Mouse (Mus musculus): ENCODE measurements around the gene Sik2.

Sik2 gene

DNA sequence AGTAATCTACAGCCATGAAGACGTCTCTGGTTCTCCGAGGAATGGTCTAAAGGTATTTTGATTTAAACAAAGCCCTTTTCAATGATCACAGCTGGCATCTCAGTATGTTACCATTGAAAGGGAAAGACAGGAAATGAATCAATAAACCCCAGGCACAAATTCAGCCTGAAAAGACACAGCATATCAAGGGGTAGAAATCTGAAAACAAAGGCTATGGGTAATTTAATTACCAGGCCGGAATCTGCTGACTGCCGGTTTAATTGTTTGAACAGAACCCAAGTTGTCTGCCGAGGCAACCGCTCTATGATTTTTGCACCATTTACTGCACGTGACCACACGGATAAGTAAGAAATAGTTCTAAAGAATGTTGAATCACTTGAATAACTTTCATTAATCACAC lies 22.8 kb downstream of the Sik2 start:
- DNase-seq (ENCODE audit: low read depth, low spot score) = no peak

DNA sequence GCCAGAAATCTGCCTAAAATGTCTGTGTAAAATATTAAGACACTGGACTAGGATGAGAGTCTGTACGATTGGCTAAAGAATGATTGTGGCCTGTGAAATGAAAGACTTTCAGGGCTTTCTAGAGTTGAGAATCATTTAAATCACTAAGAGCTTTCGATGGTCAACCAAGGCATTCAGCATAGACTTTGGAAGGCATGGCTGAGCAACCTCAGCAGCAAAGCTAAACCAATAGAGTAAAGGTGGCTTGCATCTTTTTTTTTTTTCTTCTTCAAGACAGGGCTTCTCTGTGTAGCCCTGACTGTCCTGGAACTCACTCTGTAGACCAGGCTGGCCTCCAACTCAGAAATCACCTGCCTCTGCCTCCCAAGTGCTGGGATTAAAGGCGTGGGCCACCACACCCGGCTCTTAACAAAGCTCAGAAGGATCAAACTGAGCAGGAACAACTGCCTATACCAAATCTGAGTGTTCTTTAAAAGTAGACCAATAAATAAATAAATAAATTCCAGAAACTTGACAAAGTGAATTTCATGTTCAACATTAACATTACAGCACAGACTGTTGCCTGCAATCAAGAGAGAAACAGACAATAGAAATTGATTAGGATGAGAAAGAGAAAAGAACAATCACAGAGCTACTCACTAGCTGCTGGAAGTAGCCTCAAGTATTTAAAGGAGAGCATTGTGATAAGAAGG lies 27.2 kb downstream of the Sik2 start:
- no peak for DNase-seq (ENCODE audit: low read depth, low spot score)

DNA sequence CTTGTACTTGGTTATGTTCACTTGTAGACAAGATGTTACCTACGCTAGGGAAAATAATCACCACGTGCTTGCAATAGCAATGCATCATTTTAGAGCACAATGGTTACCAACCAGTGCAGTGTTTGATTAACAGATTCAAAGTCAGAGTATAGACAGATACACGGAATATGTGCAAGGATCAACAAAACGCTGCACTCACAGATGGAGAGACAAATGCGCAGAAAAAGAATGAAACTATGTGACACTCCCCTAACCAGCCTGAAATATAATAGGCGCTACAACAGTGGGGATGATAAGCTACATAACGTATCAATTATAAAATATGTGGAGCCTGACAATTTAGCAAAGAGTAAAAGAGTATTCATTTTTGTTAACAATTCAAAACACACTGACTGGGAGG lies 34.2 kb downstream of the Sik2 start:
- no peak for DNase-seq (ENCODE audit: low read depth, low spot score)

- no peak for DNase-seq (ENCODE audit: low read depth, low spot score)
Observed at GRCm38 (mm10) chr9:50970413-50970812, 38.5 kb downstream of the Sik2 start.

- DNase-seq (ENCODE audit: low read depth, low spot score) = no peak
Observed at GRCm38 (mm10) chr9:50969266-50969665, 39.6 kb downstream of the Sik2 start.

GRCm38 (mm10) chr9:50966277-50966676 lies 42.6 kb downstream of the Sik2 start:
- no peak for DNase-seq (ENCODE audit: low read depth, low spot score)

DNA sequence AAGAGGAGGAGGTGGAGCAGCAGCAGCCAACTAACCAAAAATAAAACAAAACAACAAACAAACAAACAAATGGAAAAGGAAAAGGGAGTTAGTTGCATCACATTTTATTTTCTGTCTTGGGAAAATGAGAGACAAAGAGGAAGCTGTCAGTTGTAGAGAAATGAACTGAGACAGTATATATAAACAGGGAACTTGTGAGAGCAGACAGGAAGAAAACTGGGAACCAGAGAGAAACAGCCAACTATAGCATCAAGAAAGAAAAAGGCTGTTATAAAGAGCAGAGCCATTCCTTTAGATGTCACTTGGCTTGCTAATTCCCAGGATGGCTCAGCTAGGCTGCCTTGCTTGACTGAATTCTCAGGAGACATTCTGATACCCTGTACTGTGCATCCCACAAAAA lies 43.5 kb downstream of the Sik2 start:
- DNase-seq (ENCODE audit: low read depth, low spot score) = no peak

GRCm38 (mm10) chr9:50964911-50965310 lies 44.0 kb downstream of the Sik2 start:
- no peak for DNase-seq (ENCODE audit: low read depth, low spot score)

GRCm38 (mm10) chr9:50957956-50958489 lies 50.9 kb downstream of the Sik2 start:
- DNase-seq (ENCODE audit: low read depth, low spot score) = no peak

DNA sequence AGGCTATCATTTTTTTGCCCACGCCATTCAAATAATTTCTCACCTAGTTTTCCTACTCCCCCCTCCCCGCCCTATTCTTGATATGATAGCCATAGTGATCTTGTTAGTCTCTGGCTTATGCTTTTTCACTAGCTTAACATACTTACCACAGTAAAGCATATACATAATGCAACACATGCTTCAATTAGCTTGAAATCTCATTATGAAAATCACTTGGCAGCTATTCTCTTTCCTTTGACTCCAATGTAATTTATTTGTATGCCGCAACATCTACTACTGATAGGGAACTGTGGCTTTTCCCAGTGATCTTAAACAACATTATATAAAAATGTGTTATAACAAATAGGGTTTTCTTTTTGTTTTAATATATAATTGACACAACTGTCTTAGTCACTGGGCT lies 53.7 kb downstream of the Sik2 start:
- DNase-seq (ENCODE audit: low read depth, low spot score) = no peak

- no peak for DNase-seq (ENCODE audit: low read depth, low spot score)
Observed at GRCm38 (mm10) chr9:50948097-50948823, 60.6 kb downstream of the Sik2 start.

GRCm38 (mm10) chr9:50946338-50946737 lies 62.5 kb downstream of the Sik2 start:
- DNase-seq (ENCODE audit: low read depth, low spot score) = no peak

- DNase-seq (ENCODE audit: low read depth, low spot score) = no peak
Observed at GRCm38 (mm10) chr9:50944826-50945225, 64.0 kb downstream of the Sik2 start.

- no peak for DNase-seq (ENCODE audit: low read depth, low spot score)
Observed at GRCm38 (mm10) chr9:50942711-50943110, 66.2 kb downstream of the Sik2 start.

DNA sequence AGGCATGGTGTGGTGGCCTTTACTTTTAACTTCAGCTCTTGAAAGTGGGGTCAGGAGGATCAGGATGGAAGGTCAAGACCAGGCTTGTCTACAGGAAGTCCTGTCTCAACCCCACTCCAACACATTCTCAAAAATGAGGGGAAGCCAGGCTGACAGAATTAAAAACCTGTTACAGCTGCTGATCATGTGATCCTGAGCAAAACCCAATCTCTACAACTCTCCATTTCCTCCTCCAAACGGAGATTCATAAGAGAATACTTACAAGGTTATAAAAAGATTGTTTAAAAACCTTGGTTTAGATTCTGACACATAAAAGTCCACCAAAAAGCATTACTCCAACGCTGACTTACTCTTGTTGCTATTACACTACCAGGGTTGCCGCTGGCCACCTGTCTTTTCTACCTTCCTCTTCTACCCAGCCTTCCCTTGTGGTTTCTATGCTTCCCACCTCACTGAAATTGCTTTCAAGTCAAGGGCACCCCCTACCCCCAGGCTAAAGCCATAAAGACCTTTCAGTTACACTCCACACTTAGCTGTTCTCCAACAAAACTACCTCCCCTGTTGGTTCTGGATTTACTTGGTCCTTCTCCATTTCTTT lies 67.0 kb downstream of the Sik2 start:
- no peak for DNase-seq (ENCODE audit: low read depth, low spot score)

DNA sequence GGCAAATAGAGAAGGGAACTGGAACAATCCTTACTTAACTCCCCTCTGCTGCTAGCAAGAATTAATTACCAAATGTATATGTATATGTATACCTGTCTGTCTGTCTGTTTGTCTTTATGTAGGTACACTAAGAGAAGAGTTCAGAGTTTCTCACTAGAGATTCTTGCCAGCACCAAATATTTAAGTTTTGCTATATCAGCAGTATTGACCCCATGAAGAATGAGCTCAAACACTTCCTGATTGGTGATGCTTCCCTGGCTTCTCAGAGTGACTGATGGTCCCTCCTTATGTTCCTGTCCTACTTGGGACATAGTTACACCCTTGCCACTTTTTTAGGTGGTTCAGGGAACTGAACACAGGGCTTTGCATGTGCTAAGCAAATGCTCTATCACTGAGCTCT lies 78.9 kb downstream of the Sik2 start:
- no peak for DNase-seq (ENCODE audit: low read depth, low spot score)

- no peak for DNase-seq (ENCODE audit: low read depth, low spot score)
Observed at GRCm38 (mm10) chr9:50925801-50926200, 83.1 kb downstream of the Sik2 start.

DNA sequence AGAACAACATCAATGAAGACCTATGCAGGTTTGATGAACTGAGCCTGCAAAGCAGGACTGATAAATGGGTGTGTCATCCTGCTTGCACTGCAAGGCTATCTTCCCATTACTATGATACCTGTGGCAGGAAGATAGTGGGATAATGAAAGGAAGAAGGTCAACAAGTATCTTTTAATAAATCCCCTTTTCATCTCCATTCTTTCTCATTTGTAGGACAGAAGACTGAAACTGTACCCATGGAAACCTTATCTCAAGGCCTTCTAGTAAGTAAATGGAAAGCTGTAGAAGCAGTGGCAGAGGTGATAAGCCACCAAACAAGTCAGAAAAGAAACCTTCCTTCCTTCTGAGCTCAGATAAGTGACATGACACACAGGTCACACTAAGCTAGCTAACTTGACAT lies 84.4 kb downstream of the Sik2 start:
- no peak for DNase-seq (ENCODE audit: low read depth, low spot score)

DNA sequence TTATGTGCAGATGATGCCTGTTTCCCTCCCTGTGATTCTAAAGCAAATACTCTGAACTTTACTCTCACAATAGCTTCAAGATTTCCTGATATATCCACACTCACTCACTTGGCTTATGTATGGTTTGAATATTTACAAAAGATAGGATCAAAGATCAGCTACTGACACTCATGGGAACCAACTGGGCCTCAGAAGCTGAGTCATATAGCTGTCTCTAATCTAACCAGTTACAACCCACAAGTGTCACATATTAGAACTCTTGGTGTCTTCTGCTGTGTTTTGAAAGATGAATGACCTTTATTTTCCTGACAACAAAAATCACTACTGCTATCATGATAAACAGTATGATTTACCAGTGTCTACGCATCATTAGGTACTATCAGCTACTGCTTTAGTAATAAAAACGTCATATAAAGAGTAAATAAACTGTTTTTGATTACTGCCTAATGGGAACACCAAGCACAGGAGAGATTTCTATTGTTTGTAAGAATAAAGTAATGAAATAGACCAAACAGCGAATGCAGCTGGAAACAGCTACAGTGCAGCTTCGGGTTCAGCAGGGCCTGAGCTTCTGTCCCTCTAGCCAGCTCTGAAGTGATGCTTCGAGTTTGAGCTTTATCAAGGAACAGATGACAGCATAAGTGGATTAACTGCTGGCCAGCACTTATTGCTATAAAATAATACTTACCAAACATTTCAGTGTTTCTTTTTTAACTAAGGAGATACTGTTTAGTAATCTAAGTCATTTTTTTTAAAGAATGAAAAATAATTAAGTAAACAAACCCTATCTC lies 86.3 kb downstream of the Sik2 start:
- no peak for DNase-seq (ENCODE audit: low read depth, low spot score)

DNA sequence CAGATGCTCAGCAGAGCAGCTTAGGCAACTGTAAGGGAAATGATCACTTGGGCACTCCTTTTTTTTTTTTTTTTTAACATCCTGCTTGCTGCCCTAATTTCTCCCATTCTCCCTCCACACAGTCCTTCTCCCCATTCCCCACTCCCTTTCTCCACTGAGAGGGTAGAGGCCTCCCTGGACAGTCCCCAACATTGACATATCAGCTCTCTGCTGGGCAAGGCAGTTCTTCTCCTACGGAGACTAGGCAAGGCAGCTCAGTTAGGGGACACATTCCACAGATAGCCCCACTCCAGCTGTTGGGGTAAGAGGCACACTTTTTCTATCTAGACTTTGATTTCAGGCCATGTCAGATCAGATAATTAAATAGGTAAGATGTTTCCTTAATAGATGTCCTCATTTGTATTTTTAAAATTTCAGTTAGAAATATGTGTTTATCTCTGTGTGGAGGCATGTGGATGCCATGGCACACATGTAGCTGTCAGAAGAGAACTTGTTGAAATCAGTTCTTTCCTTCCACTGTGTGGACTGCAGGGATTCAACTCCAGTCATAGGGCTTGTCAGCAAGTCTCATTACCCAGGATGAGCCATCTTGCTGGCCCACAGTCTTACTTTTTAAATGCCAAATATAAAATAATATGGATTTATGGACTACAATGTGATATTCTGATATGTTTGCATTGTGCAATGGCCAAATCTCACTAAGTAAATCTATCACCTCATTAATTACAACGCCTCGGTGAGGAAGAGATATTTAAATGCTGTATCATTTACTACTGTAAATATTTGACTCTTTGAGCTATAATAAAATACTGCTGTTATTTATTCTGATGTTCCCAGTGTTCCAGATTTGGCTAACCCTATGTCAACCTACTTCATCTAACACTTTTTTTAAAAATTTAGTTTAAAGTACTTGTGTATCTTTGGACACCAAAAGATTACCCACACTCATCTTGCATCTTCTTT lies 87.7 kb downstream of the Sik2 start:
- no peak for DNase-seq (ENCODE audit: low read depth, low spot score)

DNA sequence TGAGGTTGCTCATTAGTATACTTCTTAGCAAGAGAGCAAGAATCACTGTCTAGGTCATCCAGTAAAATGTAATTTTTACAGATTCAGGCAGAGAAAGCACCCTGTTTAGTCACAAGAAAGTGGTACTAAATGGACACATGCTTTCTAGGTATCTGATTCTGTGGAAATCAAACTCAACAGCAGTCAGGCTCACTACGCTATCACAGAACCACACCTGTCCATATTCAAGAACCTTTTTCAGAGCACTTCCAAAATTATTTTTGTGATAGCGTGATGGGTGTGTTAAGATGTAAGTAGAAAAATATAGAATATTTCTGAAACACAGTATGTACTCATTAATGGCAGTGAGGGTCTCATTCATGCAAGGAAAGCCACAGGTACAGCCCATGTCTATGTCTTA lies 89.3 kb downstream of the Sik2 start:
- no peak for DNase-seq (ENCODE audit: low read depth, low spot score)

Data from retina, adult 2 months (tissue).